Mouse (Mus musculus): ENCODE results near the gene Arhgap32. TPM values are rescaled to one million over a fixed set of nuclear protein-coding genes. Genes with fewer than 3 reads are reported as not detected.

The Arhgap32 gene
- total and polyA plus RNA-seq, 3 experiments, result 0.06 to 0.15 TPM; not detected in 1

- H3K4me1 ChIP-seq (ENCODE audit: control insufficient read depth in 1 of 2, insufficient read depth in 2 of 2, low read length in 2 of 2), result peaks cover 19 to 39% of the 10 kb centered on the region in 2 experiments
- no peaks in the 10 kb centered on the region for H3K9me3 ChIP-seq (replicated peaks; ENCODE audit: insufficient read depth, low read length)
- H3K27me3 ChIP-seq (ENCODE audit: control insufficient read depth in 1 of 2, insufficient read depth in 2 of 2, low read length in 2 of 2), result no peaks in the 10 kb centered on the region
- TF ChIP-seq POLR2A (IDR thresholded peaks at IDR 0.05; ENCODE audit: control insufficient read depth in 1 of 2, insufficient read depth in 1 of 2, low read depth in 1 of 2, low read length in 2 of 2, poor library complexity in 1 of 2) (no peak), E2F4 (IDR thresholded peaks at IDR 0.05; ENCODE audit: borderline replicate concordance, low read depth, low read length) (no peak), TAL1 (IDR thresholded peaks at IDR 0.05; ENCODE audit: low read length) (no peak), GATA1 (IDR thresholded peaks at IDR 0.05; ENCODE audit: low read depth, low read length) (no peak), GABPA (IDR thresholded peaks at IDR 0.05; ENCODE audit: low read depth, low read length) (no peak), MXI1 (IDR thresholded peaks at IDR 0.05; ENCODE audit: low read depth, low read length) (no peak), NELFE (IDR thresholded peaks at IDR 0.05; ENCODE audit: low read depth, low read length) (no peak), MYC (IDR thresholded peaks at IDR 0.05; ENCODE audit: low read depth, low read length) (no peak), TBP (IDR thresholded peaks at IDR 0.05; ENCODE audit: low read depth, low read length) (no peak), USF1 (IDR thresholded peaks at IDR 0.05; ENCODE audit: low read depth, low read length) (no peak), MYB (IDR thresholded peaks at IDR 0.05; ENCODE audit: low read depth, low read length) (no peak)
- no peak overlapping the region for H3K4me3 ChIP-seq (ENCODE audit: control insufficient read depth in 1 of 2, insufficient read depth in 1 of 2, low read depth in 2 of 2, low read length in 2 of 2)
- peaks cover 0 to 43% of the 10 kb centered on the region in 2 experiments; a peak in 2 of 4 replicates for H3K36me3 ChIP-seq (ENCODE audit: control insufficient read depth in 1 of 2, insufficient read depth in 2 of 2, low read length in 2 of 2)
- H3K79me2 ChIP-seq (ENCODE audit: control insufficient read depth, insufficient read depth, low read length, poor library complexity), result no peaks in the 10 kb centered on the region
- no peak for DNase-seq (ENCODE audit: low read depth, low spot score)
- H3K27ac ChIP-seq (ENCODE audit: control insufficient read depth, low read depth, low read length), result no peak overlapping the region
- H3K9ac ChIP-seq (ENCODE audit: control insufficient read depth, low read depth, low read length, poor library complexity, severe bottlenecking), result no peak overlapping the region
Measured at GRCm38 (mm10) chr9:32242921-32243617, 127.1 kb downstream of the Arhgap32 start.

- Histone ChIP-seq H3K27me3 (ENCODE audit: control insufficient read depth in 1 of 2, insufficient read depth in 2 of 2, low read length in 2 of 2) (no peaks in the 10 kb centered on the region), H3K4me3 (ENCODE audit: control insufficient read depth in 1 of 2, insufficient read depth in 1 of 2, low read depth in 2 of 2, low read length in 2 of 2) (no peak overlapping the region), H3K9me3 (replicated peaks; ENCODE audit: insufficient read depth, low read length) (no peaks in the 10 kb centered on the region), H3K36me3 (ENCODE audit: control insufficient read depth in 1 of 2, insufficient read depth in 2 of 2, low read length in 2 of 2) (peaks cover 0 to 45% of the 10 kb centered on the region in 2 experiments; a peak in 2 of 4 replicates), H3K4me1 (ENCODE audit: control insufficient read depth in 1 of 2, insufficient read depth in 2 of 2, low read length in 2 of 2) (peaks cover 22 to 36% of the 10 kb centered on the region in 2 experiments), H3K79me2 (ENCODE audit: control insufficient read depth, insufficient read depth, low read length, poor library complexity) (no peaks in the 10 kb centered on the region), H3K27ac (ENCODE audit: control insufficient read depth, low read depth, low read length) (peak overlapping the region; percentile 37), H3K9ac (ENCODE audit: control insufficient read depth, low read depth, low read length, poor library complexity, severe bottlenecking) (no peak overlapping the region)
- peak; percentile 64 for DNase-seq (ENCODE audit: low read depth, low spot score)
- no peak for TF ChIP-seq MYB (IDR thresholded peaks at IDR 0.05; ENCODE audit: low read depth, low read length)
- peak; percentile 70 for TF ChIP-seq MAX (IDR thresholded peaks at IDR 0.05; ENCODE audit: low read length)
- peak; percentile 80; the same call in 1 of the 2 replicates for TF ChIP-seq MYC (IDR thresholded peaks at IDR 0.05; ENCODE audit: low read depth, low read length)
- peak; percentile 80 to 85 for TF ChIP-seq EP300 (IDR thresholded peaks at IDR 0.05; ENCODE audit: low read depth in 1 of 2, low read length in 2 of 2)
- TF ChIP-seq USF2 (IDR thresholded peaks at IDR 0.05; ENCODE audit: borderline replicate concordance in 1 of 2, insufficient read depth in 1 of 2, low read depth in 1 of 2, low read length in 2 of 2), result no peak
- TF ChIP-seq UBTF (IDR thresholded peaks at IDR 0.05; ENCODE audit: borderline replicate concordance, insufficient read depth, low read depth, low read length), result no peak
- TF ChIP-seq RCOR1 (IDR thresholded peaks at IDR 0.05; ENCODE audit: low read depth, low read length), result peak; percentile 67
- peak; percentile 67 for TF ChIP-seq TCF12 (IDR thresholded peaks at IDR 0.05; ENCODE audit: low read depth, low read length)
- no peak for TF ChIP-seq MEF2A (IDR thresholded peaks at IDR 0.05; ENCODE audit: extremely low read depth, insufficient replicate concordance, low read depth, low read length, poor library complexity, severe bottlenecking)
- TF ChIP-seq MAFK (IDR thresholded peaks at IDR 0.05; ENCODE audit: borderline replicate concordance, low read depth, low read length), result peak; percentile 50; the same call in 1 of the 2 replicates
- TF ChIP-seq SIN3A (IDR thresholded peaks at IDR 0.05; ENCODE audit: low read length), result peak; percentile 64
- peak; percentile 89 for TF ChIP-seq MXI1 (IDR thresholded peaks at IDR 0.05; ENCODE audit: low read depth, low read length)
- TF ChIP-seq GATA1 (IDR thresholded peaks at IDR 0.05; ENCODE audit: low read depth, low read length), result peak; percentile 76
- TF ChIP-seq ETS1 (IDR thresholded peaks at IDR 0.05; ENCODE audit: low read depth, low read length), result peak; percentile 54; the same call in 1 of the 2 replicates
Measured at GRCm38 (mm10) chr9:32245237-32245636, 129.3 kb downstream of the Arhgap32 start.
